Mouse (Mus musculus) A20 (cell line): Measurements from ENCODE around the gene Lamb1.
A peak's percentile ranks its signal among the peaks of the same experiment; 100 is the strongest.

Experiments used
- DNase-seq: peaks from one replicate; pipeline ENCODE4 v3.0.0-alpha.2; 2011; ENCODE audit warnings: low read depth, low spot score

Lamb1 gene

DNA sequence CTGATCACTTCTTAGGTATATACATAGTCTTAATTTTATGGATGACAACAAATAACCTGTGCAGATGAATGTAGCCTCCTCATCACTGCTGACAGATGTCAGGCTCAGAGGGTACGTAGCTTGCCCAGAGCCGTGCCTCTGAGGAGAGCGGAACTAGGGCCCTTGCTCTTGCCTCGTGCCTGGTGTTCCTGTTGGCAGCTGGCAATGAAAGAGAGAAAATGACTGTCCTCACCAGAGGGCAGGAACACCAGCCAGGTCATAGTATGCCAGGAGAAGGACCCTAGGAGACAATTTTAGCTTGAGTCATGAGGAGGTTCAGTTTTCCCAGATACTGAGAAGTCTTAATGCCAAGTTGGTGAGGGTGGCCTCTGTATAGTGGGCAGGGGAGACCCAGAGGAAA, 48.1 kb downstream of the Lamb1 start:
- no peak for DNase-seq

DNA sequence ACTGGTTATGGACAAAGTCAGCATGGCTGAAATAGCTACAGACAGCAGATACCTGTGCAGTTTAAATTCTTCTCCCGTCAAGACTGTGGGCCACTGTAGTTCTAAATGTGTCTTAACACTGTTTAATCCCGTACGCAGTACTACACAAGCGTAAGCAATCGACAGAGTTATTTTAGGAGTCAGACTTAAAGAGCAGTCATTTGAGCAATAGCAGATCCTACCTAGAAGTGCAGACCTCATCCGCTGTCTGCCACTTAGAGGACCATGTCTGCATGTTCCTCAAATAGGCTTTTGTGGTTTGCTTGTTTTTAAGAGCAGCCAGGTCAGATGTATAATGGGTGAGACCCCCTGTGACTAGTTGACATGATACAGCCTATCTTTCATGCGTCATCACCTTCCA, 49.3 kb downstream of the Lamb1 start:
- DNase-seq: no peak

DNA sequence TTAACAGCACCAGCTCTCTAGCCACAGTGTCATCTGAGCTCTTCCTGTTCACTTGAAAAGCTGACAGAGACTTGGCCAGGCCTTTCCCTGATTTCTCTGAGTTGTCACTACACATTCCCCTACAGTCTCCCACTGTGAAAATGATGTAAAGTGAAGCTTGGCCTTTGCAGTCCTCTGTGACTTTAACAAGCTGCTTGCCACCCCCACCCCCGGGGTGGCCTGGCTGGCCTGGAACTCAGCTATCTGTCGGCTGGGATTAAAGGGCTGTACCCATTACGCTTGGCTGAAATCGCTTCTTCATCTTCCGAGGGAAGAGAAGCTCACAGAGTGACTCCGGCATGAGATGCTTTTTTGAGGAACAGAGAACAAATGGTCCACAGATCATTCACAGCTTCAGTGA, 50.9 kb downstream of the Lamb1 start:
- DNase-seq: peak; percentile 21

DNA sequence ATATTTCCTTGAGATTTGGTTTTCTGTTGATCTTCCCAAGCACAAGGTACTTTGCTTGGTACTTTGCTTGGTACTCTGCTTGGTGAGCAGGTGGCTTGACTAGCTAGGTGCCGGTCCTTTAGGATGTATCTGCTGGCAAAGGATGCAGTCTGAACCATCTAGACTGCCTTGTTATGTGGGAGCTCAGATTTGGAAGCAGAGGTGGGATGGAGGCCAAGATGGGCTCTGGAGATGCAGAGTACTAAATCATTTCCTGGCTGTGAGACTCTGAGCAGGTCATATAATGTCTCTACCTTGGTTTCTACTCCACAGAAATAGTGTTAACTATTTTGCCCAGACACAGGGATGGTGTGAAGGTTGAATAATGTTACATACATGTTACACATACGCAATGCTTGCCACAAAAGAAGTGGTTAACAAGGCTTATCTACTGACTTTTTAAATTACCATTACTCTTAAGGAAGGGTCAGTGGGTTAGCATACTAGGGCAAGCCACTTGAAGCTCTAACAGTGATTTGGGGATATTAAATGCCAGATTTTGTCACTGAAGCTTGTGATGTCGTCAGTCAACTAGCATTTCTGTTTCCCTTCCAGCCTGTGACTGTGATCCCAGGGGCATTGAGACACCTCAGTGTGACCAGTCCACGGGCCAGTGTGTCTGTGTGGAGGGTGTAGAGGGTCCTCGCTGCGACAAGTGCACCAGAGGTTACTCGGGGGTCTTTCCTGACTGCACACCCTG, 52.8 kb downstream of the Lamb1 start:
- DNase-seq: no peak

DNA sequence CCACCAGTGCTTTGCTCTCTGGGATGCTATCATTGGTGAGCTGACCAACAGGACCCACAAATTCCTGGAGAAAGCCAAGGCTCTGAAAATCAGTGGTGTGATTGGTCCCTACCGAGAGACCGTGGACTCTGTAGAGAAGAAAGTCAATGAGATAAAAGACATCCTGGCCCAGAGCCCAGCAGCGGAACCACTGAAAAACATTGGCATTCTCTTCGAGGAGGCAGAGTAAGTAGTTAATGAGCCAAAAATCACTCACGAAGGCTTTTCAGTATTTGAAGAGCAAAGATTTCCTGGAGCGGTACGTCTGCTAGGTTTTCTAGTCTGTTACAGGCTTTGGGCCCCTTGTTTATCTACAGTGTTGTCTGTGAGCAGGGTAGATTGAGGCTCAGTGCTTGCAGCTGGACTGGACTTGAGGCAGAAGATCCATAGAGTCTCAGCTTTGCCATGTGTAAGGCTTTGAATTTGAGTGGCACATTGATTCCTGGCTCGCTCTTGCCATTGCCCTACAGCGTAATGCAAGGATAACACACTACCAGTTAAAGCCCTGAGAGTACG, 53.5 kb downstream of the Lamb1 start:
- no peak for DNase-seq

DNA sequence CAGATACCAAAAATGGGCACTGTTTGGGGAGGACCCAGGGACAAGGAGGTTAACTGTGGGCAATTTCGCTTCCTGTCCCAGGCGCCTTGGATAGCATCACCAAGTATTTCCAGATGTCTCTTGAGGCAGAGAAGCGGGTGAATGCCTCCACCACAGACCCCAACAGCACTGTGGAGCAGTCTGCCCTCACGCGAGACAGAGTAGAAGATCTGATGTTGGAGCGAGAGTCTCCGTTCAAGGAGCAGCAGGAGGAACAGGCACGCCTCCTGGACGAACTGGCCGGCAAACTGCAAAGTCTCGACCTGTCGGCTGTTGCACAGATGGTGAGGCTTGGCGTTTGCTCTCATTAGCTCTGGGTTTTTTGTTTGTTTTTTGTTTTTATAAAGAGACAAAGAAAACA, 55.8 kb downstream of the Lamb1 start:
- DNase-seq: no peak

GRCm38 (mm10) chr12:31321532-31321931, 56.5 kb downstream of the Lamb1 start:
- DNase-seq: no peak

- DNase-seq: no peak
Measured at GRCm38 (mm10) chr12:31323136-31323695, 58.2 kb downstream of the Lamb1 start.

- DNase-seq: no peak
Measured at GRCm38 (mm10) chr12:31327139-31327538, 62.1 kb downstream of the Lamb1 start.

DNA sequence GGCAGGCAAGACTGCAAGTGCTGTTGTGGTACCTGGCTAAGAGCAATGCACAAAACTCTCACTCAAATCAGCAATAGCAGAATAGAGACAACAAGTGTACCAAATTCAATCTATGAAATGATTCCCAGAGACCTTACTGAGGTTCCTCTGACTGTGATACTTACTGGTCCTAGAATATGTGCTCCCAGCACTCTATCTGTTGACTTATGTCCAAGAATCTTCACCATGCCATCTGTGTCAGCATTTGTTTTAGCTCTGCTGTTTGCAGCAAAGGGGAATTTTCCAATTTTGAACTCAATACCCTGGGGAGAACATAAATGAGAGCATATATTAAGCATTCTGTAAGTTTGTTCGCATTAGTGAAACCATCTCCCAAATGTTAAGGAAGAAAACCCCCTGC, 68.2 kb downstream of the Lamb1 start:
- no peak for DNase-seq

DNA sequence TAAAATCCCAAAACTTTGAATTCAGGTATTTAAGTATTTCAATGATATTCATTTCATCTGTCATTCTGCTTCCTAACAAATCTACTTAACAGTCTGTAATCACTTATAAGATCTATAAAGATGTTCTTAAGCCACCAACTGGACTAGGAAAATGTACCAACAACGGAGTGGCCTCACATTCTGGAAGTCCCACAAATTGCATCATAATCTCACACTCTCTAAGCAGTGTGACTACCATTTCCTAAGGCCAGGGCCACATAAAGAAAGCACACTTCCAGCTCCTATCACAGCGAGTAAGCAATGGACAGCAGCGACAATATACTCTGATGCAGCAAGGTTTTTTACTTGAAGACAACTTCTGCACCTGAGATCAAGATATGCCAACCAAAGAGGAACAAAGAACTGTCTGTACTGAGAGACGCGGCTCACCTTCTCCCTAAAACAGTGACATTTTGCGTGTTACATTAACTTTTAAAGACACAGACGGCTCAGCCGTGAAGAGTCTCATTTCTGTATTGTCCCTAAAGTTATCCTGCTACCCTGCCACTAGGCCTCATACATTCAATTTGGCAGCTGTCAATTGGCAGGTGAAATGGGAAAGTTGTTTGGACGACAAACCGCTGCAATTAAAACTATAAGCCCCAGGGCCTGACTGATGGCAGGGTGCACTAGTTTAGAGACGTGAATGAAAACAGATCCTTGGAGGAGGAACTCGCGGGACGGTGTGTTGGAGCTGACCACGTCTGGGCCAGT, 85.3 kb downstream of the Lamb1 start:
- peak; percentile 53 for DNase-seq

GRCm38 (mm10) chr12:31350944-31351928, 86.2 kb downstream of the Lamb1 start, which contains the start of gene Dld:
TSS of gene Dld (minus strand) at chr12:31351453.
- DNase-seq: peak; percentile 97

DNA sequence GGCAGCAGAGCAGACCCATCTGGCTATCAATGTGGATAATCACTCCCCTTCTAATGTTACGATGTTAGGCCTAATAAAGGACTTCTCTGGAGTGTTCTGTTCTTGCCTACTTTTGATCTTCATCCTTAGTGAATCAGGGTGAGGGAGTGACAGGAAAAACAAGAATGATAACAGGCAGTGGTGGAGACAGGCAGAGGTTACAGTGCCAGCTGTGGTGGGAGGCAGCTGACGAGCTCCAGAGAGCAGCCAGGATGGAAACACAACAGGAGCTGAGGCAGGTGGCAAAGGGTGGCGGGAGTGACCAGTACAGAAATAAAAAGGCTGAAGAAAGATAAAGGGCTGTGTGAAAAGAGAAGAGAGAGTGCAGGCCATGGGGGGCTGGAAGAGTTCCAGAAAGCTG, 101.4 kb downstream of the Lamb1 start:
- no peak for DNase-seq

- no peak for DNase-seq
Measured at GRCm38 (mm10) chr12:31367721-31368120, 102.7 kb downstream of the Lamb1 start.

DNA sequence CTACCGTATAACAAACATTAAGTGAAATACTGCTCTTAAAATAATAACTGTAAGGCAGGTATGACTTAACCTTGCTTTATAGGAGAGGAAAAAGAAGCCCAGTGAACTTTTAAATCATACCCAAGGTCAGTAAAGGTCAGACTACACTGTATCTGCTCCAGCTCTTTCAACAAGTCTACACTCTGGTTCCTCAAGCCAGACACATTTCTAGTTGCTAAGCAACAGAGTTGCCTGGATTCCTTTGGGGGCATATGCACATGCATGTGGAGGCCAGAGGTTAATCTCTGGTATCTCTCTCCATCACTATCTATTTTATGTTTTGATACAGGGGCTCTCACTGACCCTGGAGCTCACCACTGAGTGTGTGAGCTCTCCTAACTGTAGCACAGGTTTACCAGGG, 104.1 kb downstream of the Lamb1 start:
- no peak for DNase-seq

DNA sequence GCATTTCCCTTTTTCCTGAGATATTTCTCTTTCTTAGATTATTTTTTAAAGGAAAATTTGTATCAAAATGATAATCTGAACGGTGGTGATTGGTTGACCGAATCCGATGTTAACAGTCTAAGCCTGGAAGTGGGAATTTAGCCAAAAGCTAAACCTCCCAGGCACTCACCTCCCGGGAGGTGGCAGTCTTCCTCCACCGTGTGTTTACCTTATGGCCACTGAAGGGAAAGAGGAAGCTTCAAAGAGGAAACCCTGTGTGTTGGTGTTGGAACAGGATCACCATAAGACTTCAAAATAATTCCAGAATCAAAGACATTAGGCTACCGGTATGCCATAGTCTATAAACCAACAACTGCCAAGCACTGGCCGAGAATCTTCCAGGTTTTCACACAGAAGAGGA, 104.6 kb downstream of the Lamb1 start:
- no peak for DNase-seq

- peak; percentile 78 for DNase-seq
Measured at GRCm38 (mm10) chr12:31374603-31375282, 109.7 kb downstream of the Lamb1 start.

DNA sequence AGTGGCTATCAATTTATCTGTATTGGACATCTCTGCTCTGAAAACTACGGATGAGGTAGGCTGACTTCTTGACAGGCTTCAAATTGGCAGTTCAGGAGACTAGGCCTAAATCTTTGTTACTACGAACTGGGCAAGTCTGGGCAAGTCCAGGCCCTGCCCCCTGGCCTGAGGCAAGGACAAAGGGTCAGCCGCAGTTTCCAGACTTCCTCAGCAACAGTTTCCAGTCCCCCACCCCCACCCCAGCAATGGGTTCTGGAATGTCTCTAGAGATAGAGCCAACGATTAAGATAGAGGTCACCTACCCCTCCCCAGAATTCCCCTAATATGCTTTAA, 110.2 kb downstream of the Lamb1 start:
- DNase-seq: no peak

GRCm38 (mm10) chr12:31376326-31376950, 111.4 kb downstream of the Lamb1 start:
- peak; percentile 23 for DNase-seq

DNA sequence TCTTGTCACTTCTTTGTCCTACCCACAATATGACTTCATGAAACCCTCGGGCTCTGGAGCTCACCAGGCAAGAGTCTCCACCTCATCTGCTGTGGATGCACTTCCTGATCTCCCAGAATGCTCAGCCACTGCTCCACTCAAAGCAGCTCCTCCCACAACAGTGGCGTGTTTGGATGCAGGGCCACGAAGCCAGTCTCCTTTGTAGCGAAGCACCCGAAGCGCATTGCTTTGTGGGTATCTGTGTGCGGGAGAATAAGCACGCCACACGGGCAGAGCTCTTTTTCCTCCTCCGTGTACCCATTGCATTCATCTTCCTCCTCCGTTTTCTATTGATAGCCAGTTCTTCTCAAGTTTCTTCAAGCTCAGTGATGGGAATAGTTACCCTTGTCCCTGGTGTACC, 112.2 kb downstream of the Lamb1 start:
- no peak for DNase-seq
